Mouse (Mus musculus) ES-Bruce4 (cell line): ENCODE data around the gene Ooep.
"Not testable (repeated sequence)": the region's sequence is repeated elsewhere in the genome, so short reads cannot be mapped to it uniquely, and the experiment has no call there.

Experiments
- CTCF ChIP-seq: IDR thresholded peaks from one replicate; pipeline ENCODE4 v1.8.1; 2011; ENCODE audit warnings: low read depth, low read length
- EP300 ChIP-seq: IDR thresholded peaks from 2 replicates; pipeline ENCODE4 v1.6.1; 2011; ENCODE audit warnings: low read depth, low read length; ENCODE audit not compliant: insufficient read depth
- POLR2A ChIP-seq: IDR thresholded peaks from one replicate; pipeline ENCODE4 v1.8.1; 2011; ENCODE audit warnings: low read length; ENCODE audit not compliant: insufficient read depth

DNA sequence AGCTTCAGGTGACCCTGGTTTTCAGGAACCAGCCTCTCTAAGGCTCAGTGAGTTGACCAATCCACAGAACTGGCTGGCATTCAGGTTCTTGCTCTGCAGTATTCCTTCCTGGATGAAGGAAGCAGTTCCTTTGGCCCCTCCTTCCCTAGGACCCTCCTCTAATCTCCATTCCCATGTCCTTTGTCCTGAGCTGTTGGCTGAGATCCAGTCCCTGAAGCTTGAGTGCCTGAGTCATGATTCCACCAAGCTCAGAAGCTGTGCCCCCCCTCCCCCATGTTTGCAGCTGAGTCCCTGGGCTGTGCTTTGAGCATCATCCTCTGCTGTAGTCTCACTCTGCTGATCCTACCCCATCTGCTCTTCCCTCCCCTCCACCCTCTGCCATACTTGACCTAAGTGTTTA lies 41.5 kb downstream of the Ooep start:
- not testable (repeated sequence) for TF ChIP-seq POLR2A, CTCF, EP300
